Mouse (Mus musculus) liver, embryonic 12.5 days (tissue): ENCODE results near the gene Clip1. TPM values are rescaled to one million over a fixed set of nuclear protein-coding genes. Genes with fewer than 3 reads are reported as not detected.
A peak's percentile ranks its signal among the peaks of the same experiment; 100 is the strongest.
"Not testable (repeated sequence)": the region's sequence is repeated elsewhere in the genome, so short reads cannot be mapped to it uniquely, and the experiment has no call there.

ENCODE experiments used
- ATAC-seq: fragments of 200-750 bp; cut with Nextera tagmentation; 2 replicates; pipeline ENCODE4 v1.8.0; 2017; ENCODE audit warnings: moderate number of reproducible peaks, mild to moderate bottlenecking, moderate library complexity
- H3K27ac ChIP-seq: fragments of 300-500 bp; sonication (generic); 2 replicates; pipeline ENCODE4 v1.5.1; 2016; ENCODE audit warnings: mild to moderate bottlenecking
- H3K27me3 ChIP-seq: fragments of 300-500 bp; sonication (generic); replicated peaks from 2 replicates; pipeline ENCODE4 v1.6.1; 2016; ENCODE audit warnings: mild to moderate bottlenecking, moderate library complexity
- H3K36me3 ChIP-seq: fragments of 300-500 bp; sonication (generic); 2 replicates; pipeline ENCODE4 v1.6.1; 2016; ENCODE audit warnings: mild to moderate bottlenecking, moderate library complexity
- H3K4me1 ChIP-seq: fragments of 300-500 bp; sonication (generic); 2 replicates; pipeline ENCODE4 v1.6.1; 2016
- H3K4me2 ChIP-seq: fragments of 300-500 bp; sonication (generic); 2 replicates; pipeline ENCODE4 v1.6.1; 2016; ENCODE audit warnings: mild to moderate bottlenecking, moderate library complexity
- H3K4me3 ChIP-seq: fragments of 300-500 bp; sonication (generic); 2 replicates; pipeline ENCODE4 v1.5.1; 2016; ENCODE audit warnings: mild to moderate bottlenecking, moderate library complexity
- H3K9ac ChIP-seq: fragments of 300-500 bp; sonication (generic); 2 replicates; pipeline ENCODE4 v1.6.1; 2016; ENCODE audit warnings: mild to moderate bottlenecking, moderate library complexity
- H3K9me3 ChIP-seq: fragments of 300-500 bp; sonication (generic); replicated peaks from 2 replicates; pipeline ENCODE4 v1.6.1; 2016; ENCODE audit warnings: mild to moderate bottlenecking, moderate library complexity
- WGBS: fragments of 180-500 bp; shearing (Covaris S2); methylation state at CpG from one replicate; pipeline ENCODE4 v1.1.7; 2016; ENCODE audit not compliant: insufficient replicate concordance; 5-methylcytosine and 5-hydroxymethylcytosine counted together
- polyA plus RNA-seq: library from polyadenylated mRNA; unstranded; fragments of >200 nt; fragmentation: Nextera tagmentation; extraction: Ambion mirVana; gene quantifications from 2 replicates; pipeline ENCODE4 v1.2.1, GENCODE M21; 2016

Clip1 gene
- 17.6 and 20.4 TPM in 2 replicates for polyA plus RNA-seq

DNA sequence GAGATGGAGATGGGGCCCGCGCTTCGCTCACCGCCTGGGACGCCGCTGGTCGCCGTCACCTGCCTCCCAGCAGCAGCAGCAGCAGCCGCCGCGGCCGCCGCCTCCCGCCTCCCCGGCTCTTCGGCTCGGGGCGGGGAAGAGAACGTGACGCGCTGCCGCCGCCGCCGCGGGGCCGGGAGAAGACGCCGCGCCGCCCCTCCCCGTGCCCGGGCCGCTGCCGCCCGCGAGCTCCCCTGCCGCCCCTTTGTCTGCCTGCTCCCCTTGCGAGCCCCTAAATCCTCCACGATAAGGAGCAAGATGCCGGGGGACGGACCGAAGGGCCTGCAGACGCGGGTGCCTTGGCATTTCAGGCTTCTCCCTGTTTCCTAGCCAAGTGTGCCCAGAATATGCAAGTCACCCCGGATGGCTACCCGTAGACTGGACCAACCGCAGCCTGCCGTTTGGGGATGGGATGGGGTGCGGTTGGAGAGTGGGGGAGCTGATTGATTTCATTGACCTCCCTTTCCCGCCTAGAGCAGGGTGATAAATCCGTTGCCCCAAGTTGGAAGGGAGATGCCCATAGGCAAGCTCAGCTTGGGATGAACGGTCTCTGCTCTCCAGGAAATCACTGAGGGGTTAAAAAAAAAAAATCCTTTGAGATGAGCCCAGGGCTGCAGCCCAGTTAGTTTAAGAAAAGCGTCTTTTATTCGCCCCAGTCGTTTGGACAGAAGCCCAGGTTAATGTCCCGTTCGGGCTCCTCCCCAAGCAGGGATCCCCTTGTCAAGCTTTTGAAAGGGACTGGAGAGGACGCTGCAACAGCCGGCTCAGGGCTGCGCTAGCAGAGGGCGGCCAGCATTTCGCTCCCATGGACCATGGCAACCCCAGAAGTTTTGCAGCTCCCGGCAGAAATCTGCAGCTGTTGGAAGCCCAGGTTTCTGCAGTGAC is at the start of gene Clip1:
Gene Clip1 (minus strand): TSS at position 398 of the 924 bp plus-strand sequence.
- peak within 1 kb of the TSS; percentile 76 for H3K27ac ChIP-seq
- no peaks in the 10 kb centered on the region for H3K9me3 ChIP-seq
- H3K4me2 ChIP-seq: peak within 1 kb of the TSS; percentile 99
- peak within 1 kb of the TSS; percentile 92 for H3K9ac ChIP-seq
- peaks cover 30% of the 10 kb centered on the region for H3K4me1 ChIP-seq
- H3K27me3 ChIP-seq: peaks cover 22% of the 10 kb centered on the region
- no peaks in the 10 kb centered on the region for H3K36me3 ChIP-seq
- peak; percentile 79 for ATAC-seq
- peak within 1 kb of the TSS; percentile 76 for H3K4me3 ChIP-seq
- WGBS: 1% methylated on average over 52 of the region's 64 CpGs

DNA sequence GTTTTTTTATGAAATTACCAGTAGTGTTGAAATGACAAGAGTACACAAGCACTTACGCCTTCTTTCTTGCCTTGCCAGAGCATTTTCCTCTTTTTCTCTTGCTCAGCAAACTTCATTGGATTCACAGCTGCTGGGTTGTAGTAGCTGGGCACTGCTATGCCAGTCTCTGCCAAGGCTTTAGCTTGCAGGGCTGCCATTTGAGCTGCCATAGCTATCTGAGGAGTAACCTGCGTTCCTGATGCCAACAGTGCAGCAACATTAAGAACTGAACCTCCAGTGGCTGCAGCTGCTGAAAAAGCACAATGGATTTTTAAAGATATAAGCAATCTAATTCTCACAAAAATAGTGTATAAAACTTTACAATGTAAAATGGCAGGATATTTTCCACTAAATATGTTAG is 46.6 kb upstream of the Clip1 start:
- no peak overlapping the region for H3K27ac ChIP-seq
- H3K4me2 ChIP-seq: no peak overlapping the region
- 94% methylated on average over 2 of the region's 2 CpGs for WGBS
- H3K4me1 ChIP-seq: no peaks in the 10 kb centered on the region
- H3K27me3 ChIP-seq: no peaks in the 10 kb centered on the region
- no peak for ATAC-seq
- no peaks in the 10 kb centered on the region for H3K9me3 ChIP-seq
- no peak overlapping the region for H3K4me3 ChIP-seq
- no peak overlapping the region for H3K9ac ChIP-seq
- H3K36me3 ChIP-seq: peaks cover 86% of the 10 kb centered on the region

DNA sequence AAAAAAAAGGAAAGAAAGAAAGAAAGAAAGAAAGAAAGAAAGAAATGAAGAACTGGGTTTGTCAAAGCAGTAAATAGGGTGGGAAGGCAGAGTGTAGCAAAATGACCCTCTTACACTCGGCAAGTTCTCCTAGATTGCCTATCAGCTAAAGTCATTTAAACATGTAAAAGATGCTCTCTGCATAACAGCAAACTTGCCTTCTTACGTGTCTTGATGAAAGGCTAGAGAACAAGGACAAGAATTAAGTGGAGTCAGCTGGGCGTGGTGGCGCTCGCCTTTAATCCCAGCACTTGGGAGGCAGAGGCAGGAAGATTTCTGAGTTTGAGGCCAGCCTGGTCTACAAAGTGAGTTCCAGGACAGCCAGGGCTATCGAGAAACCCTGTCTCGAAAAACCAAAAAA is 39.4 kb upstream of the Clip1 start:
- not testable (repeated sequence) for H3K4me3 ChIP-seq, ATAC-seq

DNA sequence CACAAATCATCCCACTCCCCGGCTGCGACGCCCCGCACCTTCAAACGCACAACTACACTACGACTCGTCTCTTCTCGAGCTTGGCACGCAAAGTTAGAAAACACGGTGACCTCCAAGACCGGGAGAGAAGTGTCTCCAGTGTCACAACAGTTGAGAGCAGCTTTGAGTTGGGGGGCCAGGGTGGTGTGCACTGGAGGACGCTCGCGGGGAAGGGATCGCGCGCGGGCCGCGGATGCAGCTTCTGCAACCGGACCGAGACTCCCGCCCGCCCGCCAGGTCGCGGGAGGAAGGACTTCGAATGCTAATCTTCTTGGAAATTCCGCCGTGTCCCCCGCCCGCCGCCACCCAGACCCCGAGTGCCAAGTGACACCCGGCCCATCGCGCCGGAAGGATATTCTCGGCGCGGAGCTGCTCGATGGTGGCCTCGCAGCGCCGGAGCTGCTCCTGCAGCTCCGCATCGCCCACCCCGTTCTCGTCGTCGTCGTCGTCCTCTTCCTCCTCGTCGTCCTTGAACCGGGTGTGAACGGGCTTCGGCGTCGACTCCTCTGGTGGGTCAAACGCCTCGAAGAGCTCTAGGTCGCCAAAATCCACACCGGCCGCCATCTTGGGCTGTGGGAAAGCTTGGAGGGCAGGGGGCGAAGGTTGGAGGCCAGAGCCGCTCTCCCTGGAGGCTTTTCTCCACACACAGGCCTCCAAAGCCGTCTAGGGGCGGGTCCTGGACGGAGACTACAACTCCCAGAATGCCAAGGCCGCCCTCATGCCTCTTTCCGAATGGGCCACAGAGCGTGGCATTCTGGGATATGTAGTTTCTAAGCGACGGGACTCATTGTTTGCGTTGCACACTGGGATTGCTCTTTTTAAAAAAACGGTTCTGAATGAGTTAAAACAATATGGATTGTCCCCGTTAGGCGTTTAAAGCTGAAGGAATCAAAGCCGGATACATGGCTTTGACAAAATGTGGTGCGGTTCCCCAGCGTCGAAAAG is 36.2 kb upstream of the Clip1 start, which contains the start of gene Zcchc8:
Gene Zcchc8 (minus strand): TSS at position 773 of the 984 bp plus-strand sequence.
- Histone ChIP-seq H3K27ac (peak within 1 kb of the TSS; percentile 86), H3K9ac (peak within 1 kb of the TSS; percentile 95), H3K9me3 (no peaks in the 10 kb centered on the region), H3K36me3 (peaks cover 30% of the 10 kb centered on the region), H3K27me3 (no peaks in the 10 kb centered on the region), H3K4me1 (peaks cover 30% of the 10 kb centered on the region), H3K4me3 (peak within 1 kb of the TSS; percentile 97), H3K4me2 (peak within 1 kb of the TSS; percentile 79)
- peak; percentile 100 for ATAC-seq
- WGBS: under 1% methylated on average over 83 of the region's 83 CpGs

More for the DNA sequence above, 39.4 kb upstream of the Clip1 start:
- Histone ChIP-seq H3K4me1 (peaks cover 11% of the 10 kb centered on the region), H3K36me3 (peaks cover 17% of the 10 kb centered on the region)
- WGBS: 78% methylated on average over 7 of the region's 7 CpGs
- not testable (repeated sequence) for H3K9me3 ChIP-seq, H3K27me3 ChIP-seq, H3K4me2 ChIP-seq, H3K27ac ChIP-seq, H3K9ac ChIP-seq

DNA sequence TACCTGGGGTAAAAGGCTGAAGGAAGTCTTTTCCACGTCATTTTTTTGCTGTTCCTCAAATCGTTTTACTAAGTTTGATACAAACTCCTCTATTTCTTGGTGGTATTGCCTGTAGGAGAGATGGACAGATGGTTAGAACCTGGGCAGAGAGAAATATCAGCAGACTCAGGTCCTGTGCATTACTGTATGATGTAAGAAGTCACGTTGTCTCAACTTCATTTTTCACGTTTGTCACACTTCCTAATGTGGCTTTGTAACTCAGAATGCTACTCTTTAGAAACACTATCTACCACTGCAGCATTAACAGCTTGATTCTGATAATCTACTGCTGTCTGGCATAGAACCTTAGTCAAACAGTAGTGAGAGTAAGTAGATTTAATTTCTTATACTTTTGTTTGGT is 30.2 kb upstream of the Clip1 start:
- H3K9me3 ChIP-seq: no peaks in the 10 kb centered on the region
- no peak overlapping the region for H3K4me3 ChIP-seq
- H3K9ac ChIP-seq: no peak overlapping the region
- no peak overlapping the region for H3K27ac ChIP-seq
- no peaks in the 10 kb centered on the region for H3K27me3 ChIP-seq
- H3K4me1 ChIP-seq: peaks cover 27% of the 10 kb centered on the region
- no peak overlapping the region for H3K4me2 ChIP-seq
- WGBS: 57% methylated on average over 4 of the region's 4 CpGs
- H3K36me3 ChIP-seq: peaks cover 90% of the 10 kb centered on the region
- ATAC-seq: no peak

DNA sequence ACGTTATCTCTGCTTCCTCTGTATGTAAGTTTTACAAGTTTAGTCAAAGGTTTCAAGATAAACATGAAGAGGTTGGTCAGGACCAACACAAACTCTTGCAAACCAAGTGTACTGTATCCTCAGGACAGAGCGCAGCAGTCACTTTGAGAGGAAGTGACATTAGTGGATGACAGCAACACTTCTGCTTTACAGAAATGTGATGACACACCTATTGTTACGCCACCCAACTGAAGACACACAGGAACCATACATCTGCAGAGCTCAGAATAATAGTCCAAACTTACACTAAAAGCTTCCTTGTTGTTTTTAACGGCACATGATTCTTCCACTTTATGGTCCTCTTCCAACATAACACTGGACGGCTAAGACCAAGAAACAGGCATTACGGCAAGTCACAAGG is 29.4 kb upstream of the Clip1 start:
- no peaks in the 10 kb centered on the region for H3K27me3 ChIP-seq
- H3K4me1 ChIP-seq: peaks cover 19% of the 10 kb centered on the region
- no peak overlapping the region for H3K4me2 ChIP-seq
- no peak overlapping the region for H3K9ac ChIP-seq
- H3K4me3 ChIP-seq: no peak overlapping the region
- H3K27ac ChIP-seq: no peak overlapping the region
- peaks cover 98% of the 10 kb centered on the region for H3K36me3 ChIP-seq
- H3K9me3 ChIP-seq: no peaks in the 10 kb centered on the region
- ATAC-seq: no peak
- 90% methylated on average over 6 of the region's 6 CpGs for WGBS

DNA sequence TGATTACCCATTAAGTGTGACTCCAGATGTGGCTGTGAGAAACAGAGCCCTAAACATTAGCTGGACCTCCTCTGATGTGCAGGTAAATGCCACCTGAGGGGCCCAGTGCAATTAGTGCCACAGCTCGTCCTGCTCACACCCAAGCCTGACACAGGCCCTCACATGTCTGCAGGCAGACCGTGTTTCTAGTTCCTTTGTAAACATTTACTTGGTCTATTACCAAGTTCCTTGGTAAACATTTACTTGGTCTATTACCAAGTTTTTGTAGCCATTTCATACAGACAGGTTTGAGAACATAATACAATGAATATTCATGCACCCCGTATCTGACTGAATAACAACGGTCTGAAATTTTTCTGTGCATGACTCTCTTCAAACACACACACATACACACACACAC is 25.2 kb upstream of the Clip1 start:
- H3K4me2 ChIP-seq: no peak overlapping the region
- no peak for ATAC-seq
- H3K9ac ChIP-seq: no peak overlapping the region
- H3K4me1 ChIP-seq: no peaks in the 10 kb centered on the region
- H3K9me3 ChIP-seq: no peaks in the 10 kb centered on the region
- 89% methylated on average over 4 of the region's 4 CpGs for WGBS
- H3K27me3 ChIP-seq: no peaks in the 10 kb centered on the region
- no peak overlapping the region for H3K27ac ChIP-seq
- peaks cover 99% of the 10 kb centered on the region for H3K36me3 ChIP-seq
- no peak overlapping the region for H3K4me3 ChIP-seq

DNA sequence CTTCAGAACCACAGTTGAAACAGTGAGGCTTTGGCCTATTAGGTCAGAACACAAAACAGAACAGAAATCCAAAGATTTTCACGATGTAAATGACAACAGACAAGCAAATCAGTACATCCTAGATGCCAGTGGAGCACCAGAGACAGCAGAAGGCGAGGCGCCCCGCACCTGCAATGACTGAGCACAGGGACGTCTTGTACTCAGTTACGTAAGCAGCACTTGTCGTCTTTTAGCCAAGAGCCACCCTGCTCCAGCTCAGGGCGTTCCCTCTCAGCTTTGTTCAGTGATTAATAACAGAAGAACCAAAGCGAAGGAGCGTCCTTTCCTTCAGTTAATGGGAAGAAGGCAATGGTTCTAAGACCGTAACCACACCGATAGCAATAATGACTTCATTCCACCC is 24.2 kb upstream of the Clip1 start:
- H3K27ac ChIP-seq: no peak overlapping the region
- no peaks in the 10 kb centered on the region for H3K9me3 ChIP-seq
- H3K9ac ChIP-seq: no peak overlapping the region
- no peaks in the 10 kb centered on the region for H3K27me3 ChIP-seq
- no peak overlapping the region for H3K4me2 ChIP-seq
- H3K4me1 ChIP-seq: no peaks in the 10 kb centered on the region
- WGBS: 92% methylated on average over 12 of the region's 12 CpGs
- ATAC-seq: no peak
- H3K36me3 ChIP-seq: peaks cover 99% of the 10 kb centered on the region
- H3K4me3 ChIP-seq: no peak overlapping the region

DNA sequence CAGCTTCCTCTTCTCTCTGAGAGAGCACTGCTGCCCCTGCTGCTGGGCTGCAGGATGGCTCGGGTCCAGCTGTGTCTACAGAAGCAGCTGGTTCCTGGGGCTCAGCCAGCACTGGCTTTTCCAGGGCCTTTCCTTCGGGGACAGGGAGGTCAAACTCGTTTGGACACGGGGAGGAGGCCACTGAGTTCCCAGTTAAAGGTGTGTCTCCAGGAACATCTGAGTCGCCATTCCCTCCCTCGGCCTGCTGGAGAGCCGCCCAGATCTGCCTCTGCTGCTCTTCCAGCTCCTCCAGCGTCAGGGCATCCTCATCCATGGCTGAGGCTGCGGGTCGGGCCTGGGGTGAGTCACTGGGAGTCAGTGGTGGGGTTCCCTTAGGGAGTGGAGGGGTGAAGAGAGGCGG is 16.2 kb upstream of the Clip1 start:
- H3K4me3 ChIP-seq: no peak overlapping the region
- peaks cover 86% of the 10 kb centered on the region for H3K36me3 ChIP-seq
- H3K4me1 ChIP-seq: no peaks in the 10 kb centered on the region
- no peaks in the 10 kb centered on the region for H3K27me3 ChIP-seq
- no peak overlapping the region for H3K4me2 ChIP-seq
- no peak overlapping the region for H3K27ac ChIP-seq
- 81% methylated on average over 11 of the region's 11 CpGs for WGBS
- H3K9ac ChIP-seq: no peak overlapping the region
- no peak for ATAC-seq
- H3K9me3 ChIP-seq: no peaks in the 10 kb centered on the region

DNA sequence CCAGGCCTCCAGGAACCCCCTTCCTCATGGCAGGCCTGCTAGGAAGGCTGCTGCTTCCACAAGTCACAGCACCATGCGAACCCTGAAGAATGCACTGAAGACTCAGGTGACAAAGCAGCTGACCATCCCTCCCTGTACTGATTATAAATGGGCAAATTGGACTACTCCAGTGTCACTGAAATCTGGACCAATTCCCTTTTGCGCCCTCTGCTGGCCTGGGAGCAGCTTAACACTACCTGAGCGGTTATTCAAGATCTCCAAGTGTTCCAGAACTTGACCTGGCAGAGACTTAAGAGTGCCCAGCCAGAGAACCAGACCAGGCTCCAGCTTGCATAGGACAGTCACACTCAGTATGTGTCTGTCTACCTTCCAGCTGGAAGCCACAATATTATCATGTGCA is 14.8 kb upstream of the Clip1 start:
- Histone ChIP-seq H3K4me1 (no peaks in the 10 kb centered on the region), H3K36me3 (peaks cover 72% of the 10 kb centered on the region), H3K27me3 (no peaks in the 10 kb centered on the region), H3K9ac (no peak overlapping the region), H3K4me3 (no peak overlapping the region), H3K4me2 (no peak overlapping the region), H3K9me3 (no peaks in the 10 kb centered on the region), H3K27ac (no peak overlapping the region)
- 0 out of 2 replicates have a peak, but pooled peaks have one; percentile 24 for ATAC-seq
- 27% methylated on average over 3 of the region's 3 CpGs for WGBS

DNA sequence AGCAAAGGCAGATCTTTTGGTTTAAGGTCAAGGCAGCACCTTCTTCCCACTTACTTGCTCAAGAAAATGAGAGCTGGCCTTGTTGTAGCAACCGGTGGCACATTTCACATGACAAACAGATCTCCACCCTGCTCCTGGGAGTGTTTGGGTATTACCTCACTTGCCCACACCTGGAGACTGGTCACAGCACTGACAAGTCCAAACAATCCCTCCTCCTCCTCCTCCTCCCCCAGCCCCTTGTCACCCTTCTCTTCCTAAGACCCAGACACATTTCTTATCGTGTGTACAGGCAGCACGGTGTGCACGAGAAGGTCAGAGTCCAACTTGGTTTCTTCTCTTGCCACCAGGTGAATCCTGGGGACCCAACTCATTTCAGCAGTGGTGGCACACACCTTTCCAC is 12.5 kb upstream of the Clip1 start:
- 70% methylated on average over 4 of the region's 4 CpGs for WGBS
- Histone ChIP-seq H3K9ac (no peak overlapping the region), H3K27ac (no peak overlapping the region), H3K27me3 (no peaks in the 10 kb centered on the region), H3K9me3 (no peaks in the 10 kb centered on the region), H3K4me2 (no peak overlapping the region), H3K4me3 (no peak overlapping the region), H3K4me1 (no peaks in the 10 kb centered on the region), H3K36me3 (peaks cover 49% of the 10 kb centered on the region)
- ATAC-seq: no peak

DNA sequence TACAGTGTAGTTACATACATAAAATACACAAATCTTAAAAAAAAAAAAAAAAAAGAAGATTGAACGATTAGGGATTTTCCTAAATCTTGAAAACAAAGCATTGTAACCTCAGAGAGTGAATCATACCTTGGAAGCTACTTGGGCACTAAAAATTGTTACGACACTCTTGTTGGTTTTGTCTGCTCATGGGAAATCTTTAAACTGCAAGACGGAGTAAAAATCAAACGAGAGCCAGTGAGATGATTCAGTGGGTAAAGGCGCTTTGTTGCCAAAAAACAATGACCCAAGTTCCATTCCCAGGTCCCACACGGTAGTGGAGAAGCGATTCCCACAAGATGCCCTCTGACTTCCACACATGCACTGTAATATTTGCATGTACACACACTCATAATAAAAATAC is 11.8 kb upstream of the Clip1 start:
- no peak overlapping the region for H3K4me2 ChIP-seq
- H3K9ac ChIP-seq: no peak overlapping the region
- WGBS: 88% methylated on average over 7 of the region's 7 CpGs
- no peak overlapping the region for H3K27ac ChIP-seq
- no peaks in the 10 kb centered on the region for H3K4me1 ChIP-seq
- ATAC-seq: no peak
- peaks cover 42% of the 10 kb centered on the region for H3K36me3 ChIP-seq
- H3K4me3 ChIP-seq: no peak overlapping the region
- H3K27me3 ChIP-seq: no peaks in the 10 kb centered on the region
- H3K9me3 ChIP-seq: no peaks in the 10 kb centered on the region
